Mouse (Mus musculus) forebrain, postnatal 0 days (tissue): Measurements from ENCODE around the gene Sf3b3. TPM values are rescaled to one million over a fixed set of nuclear protein-coding genes. Genes with fewer than 3 reads are reported as not detected.
"Not testable (repeated sequence)": the region's sequence is repeated elsewhere in the genome, so short reads cannot be mapped to it uniquely, and the experiment has no call there.

ENCODE experiments used
- ATAC-seq: fragments of 200-750 bp; cut with Nextera tagmentation; 2 replicates; pipeline ENCODE4 v1.8.0; 2017; ENCODE audit warnings: mild to moderate bottlenecking, moderate library complexity
- DNase-seq: peaks from one replicate; pipeline ENCODE4 v3.0.0-alpha.2; 2015
- H3K27ac ChIP-seq: fragments of 300-500 bp; sonication (generic); 2 replicates; pipeline ENCODE4 v1.5.1; 2014; ENCODE audit warnings: low read depth, mild to moderate bottlenecking, antibody characterized with exemption, low read length, moderate library complexity, mixed read lengths
- H3K27me3 ChIP-seq: fragments of 300-500 bp; sonication (generic); 2 replicates; pipeline ENCODE4 v1.6.1; 2014; ENCODE audit warnings: mild to moderate bottlenecking, low read length, mixed read lengths; ENCODE audit not compliant: insufficient read depth
- H3K36me3 ChIP-seq: fragments of 300-500 bp; sonication (generic); 2 replicates; pipeline ENCODE4 v1.6.1; 2014; ENCODE audit warnings: mild to moderate bottlenecking, moderate library complexity; ENCODE audit not compliant: insufficient read depth
- H3K4me1 ChIP-seq: fragments of 300-500 bp; sonication (generic); 2 replicates; pipeline ENCODE4 v1.6.1; 2014; ENCODE audit warnings: antibody characterized with exemption; ENCODE audit not compliant: insufficient read depth
- H3K4me2 ChIP-seq: fragments of 300-500 bp; sonication (generic); 2 replicates; pipeline ENCODE4 v1.6.1; 2014; ENCODE audit warnings: low read depth, mild to moderate bottlenecking, moderate library complexity
- H3K4me3 ChIP-seq: fragments of 300-500 bp; sonication (generic); 2 replicates; pipeline ENCODE4 v1.5.1; 2014; ENCODE audit warnings: low read depth, low read length, mixed read lengths
- H3K9ac ChIP-seq: fragments of 300-500 bp; sonication (generic); 2 replicates; pipeline ENCODE4 v1.6.1; 2014; ENCODE audit warnings: mild to moderate bottlenecking
- H3K9me3 ChIP-seq: fragments of 300-500 bp; sonication (generic); 2 replicates; pipeline ENCODE4 v1.6.1; 2016; ENCODE audit warnings: low read length
- CTCF ChIP-seq: sonication (generic); IDR thresholded peaks from 2 replicates; pipeline ENCODE4 v1.5.1; 2016; ENCODE audit warnings: antibody characterized with exemption, control low read depth, low read depth
- WGBS: fragments of 180-500 bp; shearing (Covaris S2); extraction: QIAGEN DNeasy Blood & Tissue Kit; methylation state at CpG from one replicate; pipeline ENCODE4 v1.1.7; 2014; 5-methylcytosine and 5-hydroxymethylcytosine counted together
- polyA plus RNA-seq: library from polyadenylated mRNA; unstranded; fragments of >200 nt; fragmentation: Nextera tagmentation; extraction: Ambion mirVana; gene quantifications from 2 replicates; pipeline ENCODE4 v1.2.1, GENCODE M21; 2015
- total RNA-seq: library from RNA; depleted of rRNA; stranded (reverse); fragments of >200 nt; gene quantifications from 2 replicates; pipeline ENCODE4 v1.2.3, GENCODE M21; 2014

The Sf3b3 gene
- total and polyA plus RNA-seq, 2 experiments from 2014 or later, result 64.8 to 99.2 TPM

DNA sequence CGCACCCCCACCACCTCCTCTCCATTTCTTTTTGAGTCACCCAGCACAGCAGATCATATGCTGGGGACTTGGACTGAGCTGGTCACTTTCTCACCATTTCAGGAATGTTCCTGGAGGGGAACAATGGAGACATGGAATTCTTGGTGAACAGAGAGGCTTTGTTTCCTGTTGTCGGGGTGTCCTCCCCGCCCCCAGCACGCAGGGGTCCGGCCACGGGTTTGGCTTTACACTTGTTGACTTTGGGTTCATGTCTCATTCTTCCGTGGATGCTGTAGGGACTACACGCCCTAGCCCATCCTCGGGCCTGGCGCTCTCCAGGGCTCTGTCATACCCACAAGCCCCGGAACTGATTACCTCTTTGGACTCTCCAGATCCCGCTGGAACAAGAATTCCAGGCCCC, 57.6 kb downstream of the Sf3b3 start:
- ATAC-seq (no peak), DNase-seq (no peak)
- Histone ChIP-seq H3K36me3 (no peaks in the 10 kb centered on the region), H3K4me1 (no peaks in the 10 kb centered on the region), H3K4me2 (no peak overlapping the region), H3K27me3 (no peaks in the 10 kb centered on the region), H3K27ac (no peak overlapping the region), H3K9ac (no peak overlapping the region), H3K9me3 (no peaks in the 10 kb centered on the region), H3K4me3 (no peak overlapping the region)
- 70% methylated on average over 12 of the region's 12 CpGs for WGBS
- TF ChIP-seq CTCF, result no peak

DNA sequence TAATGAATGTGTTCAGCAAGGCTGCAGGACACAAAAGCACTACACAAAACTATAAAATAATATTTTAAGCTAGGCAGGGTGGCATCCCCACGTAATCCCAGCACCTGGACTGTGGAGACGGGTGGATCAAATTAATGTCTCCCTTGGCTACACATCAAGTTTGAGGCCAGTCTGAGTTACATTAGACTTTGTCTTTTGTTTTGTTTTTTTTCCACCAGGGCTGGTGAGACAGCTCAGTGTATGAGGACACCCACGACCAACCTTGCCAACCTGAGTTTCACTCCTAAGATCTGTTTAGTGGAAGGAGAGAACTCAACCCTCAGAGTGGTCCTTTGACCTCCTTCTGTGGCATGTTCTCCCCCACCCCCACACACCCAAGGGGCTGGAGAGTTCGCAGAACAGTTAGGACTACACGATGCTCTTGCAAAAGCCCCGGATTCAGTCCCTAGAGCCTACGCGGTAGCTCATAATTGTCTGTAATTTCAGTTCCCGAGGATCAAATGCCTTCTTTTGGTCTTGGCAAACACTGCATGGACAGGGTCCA, 59.1 kb downstream of the Sf3b3 start:
- WGBS, result 87% methylated on average over 9 of the region's 9 CpGs
- no peak overlapping the region for H3K4me2 ChIP-seq
- H3K27me3 ChIP-seq, result no peaks in the 10 kb centered on the region
- TF ChIP-seq CTCF, result no peak
- no peak for DNase-seq
- ATAC-seq, result no peak
- no peaks in the 10 kb centered on the region for H3K9me3 ChIP-seq
- H3K36me3 ChIP-seq, result no peaks in the 10 kb centered on the region
- H3K27ac ChIP-seq, result no peak overlapping the region
- H3K9ac ChIP-seq, result no peak overlapping the region
- H3K4me3 ChIP-seq, result no peak overlapping the region
- no peaks in the 10 kb centered on the region for H3K4me1 ChIP-seq

DNA sequence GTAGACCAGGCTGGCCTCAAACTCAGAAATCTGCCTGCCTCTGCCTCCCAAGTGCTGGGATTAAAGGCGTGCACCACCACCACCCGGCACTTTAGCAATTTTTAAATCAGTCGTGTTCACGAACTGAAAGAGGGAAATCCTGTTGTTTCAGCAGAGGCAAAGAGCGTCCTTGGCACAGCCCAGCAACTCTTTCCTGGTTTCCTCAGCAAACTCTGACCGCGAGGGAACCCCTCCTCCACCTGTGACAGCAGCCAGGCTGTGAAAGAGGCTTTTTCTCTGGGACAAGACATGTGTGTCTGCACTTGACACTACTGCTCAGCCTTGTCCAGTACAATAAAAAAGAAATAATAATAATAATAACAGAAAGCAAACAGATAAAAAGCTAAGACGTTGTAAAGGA, 59.7 kb downstream of the Sf3b3 start:
- DNase-seq (no peak), ATAC-seq (no peak)
- H3K27ac ChIP-seq, result no peak overlapping the region
- H3K4me2 ChIP-seq, result no peak overlapping the region
- H3K4me3 ChIP-seq, result no peak overlapping the region
- no peaks in the 10 kb centered on the region for H3K36me3 ChIP-seq
- no peak overlapping the region for H3K9ac ChIP-seq
- no peaks in the 10 kb centered on the region for H3K9me3 ChIP-seq
- no peak for TF ChIP-seq CTCF
- 81% methylated on average over 8 of the region's 8 CpGs for whole genome bisulfite sequencing
- no peaks in the 10 kb centered on the region for H3K27me3 ChIP-seq
- no peaks in the 10 kb centered on the region for H3K4me1 ChIP-seq

DNA sequence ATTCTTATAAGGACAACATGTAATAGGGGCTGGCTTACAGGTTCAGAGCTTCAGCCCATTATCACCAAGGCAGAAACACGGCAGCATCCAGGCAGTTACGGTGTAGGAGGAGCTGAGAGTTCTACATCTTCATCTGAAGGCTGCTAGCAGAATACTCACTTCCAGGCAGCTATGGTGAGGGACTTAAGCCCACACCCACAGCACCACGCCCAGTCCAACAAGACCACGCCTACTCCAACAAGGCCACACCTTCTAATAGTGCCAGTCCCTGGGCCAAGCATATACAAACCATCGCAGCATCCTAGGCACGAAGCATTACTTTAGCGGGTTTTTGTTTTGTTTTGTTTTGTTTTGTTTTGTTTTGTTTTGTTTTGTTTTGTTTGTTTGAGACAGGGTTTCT, 60.1 kb downstream of the Sf3b3 start:
- H3K4me1 ChIP-seq, H3K9me3 ChIP-seq, H3K27me3 ChIP-seq, DNase-seq, H3K27ac ChIP-seq, H3K36me3 ChIP-seq, H3K9ac ChIP-seq, H3K4me3 ChIP-seq, H3K4me2 ChIP-seq, ATAC-seq: not testable (repeated sequence)
- 81% methylated on average over 7 of the region's 7 CpGs for WGBS

DNA sequence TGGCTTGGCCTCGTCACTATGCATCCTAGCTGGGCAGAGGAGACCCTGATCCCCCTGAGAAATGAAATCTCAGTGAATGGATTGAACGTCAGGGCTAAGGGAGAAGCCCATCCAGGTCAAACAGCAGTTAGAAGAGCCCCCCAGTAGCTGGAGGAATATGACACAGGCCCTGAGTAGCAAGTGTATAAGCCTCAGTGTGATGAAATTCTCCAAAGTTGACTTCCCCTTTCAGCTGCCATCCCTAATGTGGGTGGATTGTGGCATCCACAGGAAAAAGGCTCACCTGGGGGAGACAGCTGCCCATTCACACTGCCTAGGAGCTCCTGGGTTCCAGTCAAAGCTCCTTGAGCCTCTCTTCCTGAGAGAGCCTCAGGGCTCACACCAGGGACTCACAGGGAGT, 61.2 kb downstream of the Sf3b3 start:
- no peak overlapping the region for H3K4me2 ChIP-seq
- H3K4me3 ChIP-seq, result no peak overlapping the region
- H3K36me3 ChIP-seq, result no peaks in the 10 kb centered on the region
- no peaks in the 10 kb centered on the region for H3K27me3 ChIP-seq
- H3K4me1 ChIP-seq, result no peaks in the 10 kb centered on the region
- DNase-seq (no peak), ATAC-seq (no peak)
- WGBS, result 65% methylated on average over 2 of the region's 2 CpGs
- H3K9ac ChIP-seq, result no peak overlapping the region
- H3K27ac ChIP-seq, result no peak overlapping the region
- TF ChIP-seq CTCF, result no peak
- H3K9me3 ChIP-seq, result no peaks in the 10 kb centered on the region

DNA sequence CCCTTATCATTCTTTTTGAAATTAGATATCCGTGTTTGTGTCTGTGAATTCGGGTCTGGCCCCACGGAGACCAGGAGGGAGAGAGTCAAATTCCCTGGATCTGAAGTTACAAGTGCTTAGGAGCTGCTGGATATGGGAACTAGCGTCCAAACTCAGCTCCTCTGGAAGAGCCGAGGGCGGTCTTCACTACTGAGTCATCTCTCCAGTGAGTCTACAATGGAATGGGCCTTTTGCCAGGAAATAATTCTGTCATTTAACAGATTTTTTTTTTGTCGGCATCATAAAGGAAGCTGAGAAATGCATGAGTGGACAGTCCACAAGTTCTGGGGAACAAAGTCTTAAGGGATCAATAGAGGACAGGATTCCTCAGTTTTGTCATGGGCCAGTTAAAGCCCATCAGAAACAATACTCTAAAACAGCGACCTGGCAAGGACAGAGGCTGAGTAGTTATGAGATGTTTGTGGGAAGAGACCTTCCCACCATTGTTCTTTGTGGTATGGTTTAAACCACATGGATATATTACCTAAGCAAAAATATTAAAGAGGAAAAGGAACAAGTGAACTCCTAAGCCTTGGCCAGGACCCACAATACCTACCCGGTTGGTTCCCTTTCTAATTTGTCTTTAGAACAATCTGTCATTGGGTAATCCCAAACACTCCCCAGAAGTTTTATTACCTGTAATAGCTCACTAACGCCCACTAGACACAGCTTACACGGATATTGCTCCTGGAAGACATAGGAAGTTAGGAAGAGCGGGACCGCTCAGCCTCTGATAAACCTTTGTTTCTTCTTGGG, 66.5 kb downstream of the Sf3b3 start:
- Histone ChIP-seq H3K36me3 (no peaks in the 10 kb centered on the region), H3K4me2 (no peak overlapping the region), H3K9ac (no peak overlapping the region), H3K27ac (no peak overlapping the region), H3K4me3 (no peak overlapping the region), H3K4me1 (no peaks in the 10 kb centered on the region), H3K9me3 (no peaks in the 10 kb centered on the region), H3K27me3 (no peaks in the 10 kb centered on the region)
- TF ChIP-seq CTCF, result no peak
- WGBS, result 85% methylated on average over 13 of the region's 13 CpGs
- ATAC-seq (no peak), DNase-seq (no peak)

DNA sequence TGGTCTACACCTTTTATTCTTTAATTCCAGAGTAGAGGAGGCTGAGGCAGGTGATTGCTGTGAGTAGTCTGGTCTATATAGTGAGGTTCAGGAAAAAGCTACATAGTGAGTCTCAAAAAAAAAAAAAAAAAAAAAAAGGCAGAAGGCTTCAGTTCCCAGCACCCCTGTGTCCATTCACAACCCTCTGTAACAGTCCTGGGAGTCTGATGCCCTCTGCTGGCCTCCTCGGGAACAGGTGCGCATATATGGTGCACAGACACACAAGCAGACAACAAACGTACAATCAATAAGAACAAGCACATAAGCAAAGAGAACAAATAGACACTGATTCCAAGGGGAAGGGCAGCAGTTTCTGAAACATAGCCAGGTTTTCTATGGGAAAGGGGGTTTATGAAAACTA, 70.3 kb downstream of the Sf3b3 start:
- Histone ChIP-seq H3K36me3 (no peaks in the 10 kb centered on the region), H3K27me3 (no peaks in the 10 kb centered on the region), H3K4me3 (no peak overlapping the region), H3K4me2 (no peak overlapping the region), H3K27ac (no peak overlapping the region), H3K9ac (no peak overlapping the region), H3K9me3 (no peaks in the 10 kb centered on the region), H3K4me1 (no peaks in the 10 kb centered on the region)
- WGBS, result 95% methylated on average over 3 of the region's 3 CpGs
- TF ChIP-seq CTCF, result no peak
- DNase-seq (no peak), ATAC-seq (no peak)
